Mouse (Mus musculus): ENCODE measurements around the gene Man2a1.
A peak's percentile ranks its signal among the peaks of the same experiment; 100 is the strongest.

The Man2a1 gene

GRCm38 (mm10) chr17:64707529-64707928 is 107.0 kb downstream of the Man2a1 start:
- no peak for DNase-seq (ENCODE audit: low read depth)

- DNase-seq (ENCODE audit: low read depth) = peak; percentile 96
Observed at GRCm38 (mm10) chr17:64716318-64716717, 115.8 kb downstream of the Man2a1 start.

- DNase-seq (ENCODE audit: low read depth) = no peak
Observed at GRCm38 (mm10) chr17:64719760-64720159, 119.2 kb downstream of the Man2a1 start.

- DNase-seq (ENCODE audit: low read depth) = no peak
Observed at GRCm38 (mm10) chr17:64721112-64721511, 120.6 kb downstream of the Man2a1 start.

GRCm38 (mm10) chr17:64723162-64723561 is 122.6 kb downstream of the Man2a1 start:
- DNase-seq (ENCODE audit: low read depth) = no peak

- no peak for DNase-seq (ENCODE audit: low read depth)
Observed at GRCm38 (mm10) chr17:64725214-64725613, 124.7 kb downstream of the Man2a1 start.

- DNase-seq (ENCODE audit: low read depth) = no peak
Observed at GRCm38 (mm10) chr17:64726032-64726431, 125.5 kb downstream of the Man2a1 start.

GRCm38 (mm10) chr17:64735492-64735891 is 135.0 kb downstream of the Man2a1 start:
- no peak for DNase-seq (ENCODE audit: low read depth)

- DNase-seq (ENCODE audit: low read depth) = no peak
Observed at GRCm38 (mm10) chr17:64737918-64738317, 137.4 kb downstream of the Man2a1 start.

GRCm38 (mm10) chr17:64739129-64739528 is 138.6 kb downstream of the Man2a1 start:
- no peak for DNase-seq (ENCODE audit: low read depth)

GRCm38 (mm10) chr17:64742715-64743605 is 142.4 kb downstream of the Man2a1 start:
- DNase-seq (ENCODE audit: low read depth) = no peak

GRCm38 (mm10) chr17:64743606-64744300 is 143.2 kb downstream of the Man2a1 start:
- peak; percentile 23 for DNase-seq (ENCODE audit: low read depth)

GRCm38 (mm10) chr17:64746637-64747225 is 146.2 kb downstream of the Man2a1 start:
- DNase-seq (ENCODE audit: low read depth) = no peak

GRCm38 (mm10) chr17:64747461-64747860 is 146.9 kb downstream of the Man2a1 start:
- no peak for DNase-seq (ENCODE audit: low read depth)

GRCm38 (mm10) chr17:64748131-64748530 is 147.6 kb downstream of the Man2a1 start:
- DNase-seq (ENCODE audit: low read depth) = no peak

- DNase-seq (ENCODE audit: low read depth) = no peak
Observed at GRCm38 (mm10) chr17:64749146-64749545, 148.6 kb downstream of the Man2a1 start.

GRCm38 (mm10) chr17:64751249-64751648 is 150.7 kb downstream of the Man2a1 start:
- no peak for DNase-seq (ENCODE audit: low read depth)

- DNase-seq (ENCODE audit: low read depth) = no peak
Observed at GRCm38 (mm10) chr17:64752126-64753019, 151.8 kb downstream of the Man2a1 start.

- DNase-seq (ENCODE audit: low read depth) = no peak
Observed at GRCm38 (mm10) chr17:64753507-64753906, 153.0 kb downstream of the Man2a1 start.

- DNase-seq (ENCODE audit: low read depth) = no peak
Observed at GRCm38 (mm10) chr17:64754142-64754863, 153.8 kb downstream of the Man2a1 start.

- no peak for DNase-seq (ENCODE audit: low read depth)
Observed at GRCm38 (mm10) chr17:64755191-64755590, 154.7 kb downstream of the Man2a1 start.

Data from fibroblast of lung, adult 2 months (primary cell).